ENCODE assay signal across 8 mouse cellular contexts in the genomic region with DNA sequence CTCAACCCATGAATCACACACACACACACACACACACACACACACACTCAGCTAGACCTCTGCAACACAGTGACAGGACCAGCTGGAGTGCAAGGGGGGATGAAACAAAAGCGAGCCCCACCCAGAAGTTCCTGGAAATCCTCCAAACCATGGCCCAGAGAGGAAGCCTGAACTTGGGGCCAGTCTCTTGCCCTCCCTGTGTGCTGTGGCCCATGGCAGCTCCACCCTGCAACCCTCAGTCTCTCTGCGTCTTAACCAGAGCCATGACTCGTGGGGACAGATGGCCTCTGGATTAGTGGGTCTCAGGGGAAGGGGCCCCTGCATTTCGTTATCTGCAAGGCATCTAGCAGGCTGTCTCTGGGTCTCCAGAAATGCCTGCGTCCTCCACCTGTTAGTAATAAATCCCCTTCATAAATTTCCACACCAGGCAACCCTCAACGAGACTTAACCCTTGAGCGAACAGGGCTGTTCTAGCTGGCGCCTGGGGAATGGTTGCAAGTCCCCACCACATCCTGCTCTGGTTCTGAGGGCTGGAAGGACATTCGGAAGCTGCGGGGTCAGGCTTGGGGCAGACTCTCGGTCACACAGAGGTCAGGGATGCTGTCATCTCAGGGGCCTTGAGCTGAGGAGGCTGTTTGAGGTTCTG. TPM values are rescaled to one million over a fixed set of nuclear protein-coding genes. Genes with fewer than 3 reads are reported as not detected.
A peak's percentile ranks its signal among the peaks of the same experiment; 100 is the strongest.
DNase-seq lines count a peak whose midpoint lies in the region; ATAC-seq lines count a peak whose summit lies in the region.

No protein-coding gene starts in this region.

- H3K36me3 ChIP-seq in embryonic facial prominence, embryonic 14.5 days (ENCODE audit: control insufficient read depth, insufficient read depth, low read length) = no peaks in the 10 kb centered on the region

- no peak overlapping the region for H3K9ac ChIP-seq in embryonic facial prominence, embryonic 14.5 days (ENCODE audit: low read depth, low read length)

- peak; percentile 77 for DNase-seq in 3T3-L1 (ENCODE audit: low read depth, low spot score)
- peak; percentile 29 for DNase-seq in CD4-positive helper T cell, adult 2 months (ENCODE audit: low read depth, low spot score)
- peak; percentile 92 for DNase-seq in embryonic facial prominence, embryonic 14.5 days (ENCODE audit: low spot score)
- peak; percentile 38 to 44 for DNase-seq in kidney, adult 8-10 months
- no peak for DNase-seq in left cerebral cortex, adult 18-20 months (ENCODE audit: low spot score in 2 of 2)
- DNase-seq in cerebellum, adult 18-20 months = no peak
- DNase-seq in layer of hippocampus, postnatal 36 days = no peak

- H3K27me3 ChIP-seq in embryonic facial prominence, embryonic 14.5 days (replicated peaks; ENCODE audit: control insufficient read depth, insufficient read depth, low read length) = no peaks in the 10 kb centered on the region

- H3K27ac ChIP-seq in embryonic facial prominence, embryonic 14.5 days (replicated peaks; ENCODE audit: low read depth, low read length) = peak overlapping the region; percentile 36; the same call in 1 of the 2 replicates

- H3K9me3 ChIP-seq in embryonic facial prominence, embryonic 14.5 days (ENCODE audit: control insufficient read depth, low read length) = no peaks in the 10 kb centered on the region

- WGBS in embryonic facial prominence, embryonic 14.5 days = 9% methylated on average over 10 of the region's 11 CpGs

- peak overlapping the region; percentile 11; the same call in 1 of the 2 replicates for H3K4me2 ChIP-seq in embryonic facial prominence, embryonic 14.5 days (ENCODE audit: low read depth, low read length)

- peaks cover 62% of the 10 kb centered on the region for H3K4me1 ChIP-seq in embryonic facial prominence, embryonic 14.5 days (ENCODE audit: control insufficient read depth, insufficient read depth, low read length)

- no peak overlapping the region for H3K4me3 ChIP-seq in embryonic facial prominence, embryonic 14.5 days (ENCODE audit: low read depth, low read length)

- peak; percentile 72 for ATAC-seq in embryonic facial prominence, embryonic 14.5 days (ENCODE audit: low read depth)
- peak; percentile 58 for ATAC-seq in megakaryocyte progenitor cell, adult 5-6 weeks (replicated peaks; ENCODE audit: poor library complexity)

RNA-seq across cellular contexts. Expression of gene Sorcs2, which starts 24.6 kb away (rescaled TPM):
- polyA plus RNA-seq in embryonic facial prominence, embryonic 14.5 days (2014; fragmentation: Nextera tagmentation; extraction: Ambion mirVana) = 21.6 and 22.5 TPM in 2 replicates
- total RNA-seq in megakaryocyte progenitor cell, adult 5-6 weeks (2015) = not detected in 2 replicates
- total RNA-seq in megakaryocyte progenitor cell, adult 5-6 weeks (2017) = not detected in 2 replicates
- 10 to 100 TPM; 33.8 to 34.3 TPM for total RNA-seq in left cerebral cortex, adult 18-20 months (2021)
- 10 to 100 TPM; 52.0 to 56.6 TPM for total RNA-seq in layer of hippocampus, postnatal 36 days (2021)

Comparison
In these comparisons a context has a peak if more than half of its experiments do, and no peak if none do; other contexts are left out.
1. DNase-seq: peak in 3T3-L1 (single experiment), CD4-positive helper T cell, adult 2 months (single experiment), embryonic facial prominence, embryonic 14.5 days (single experiment) and kidney, adult 8-10 months (2 of 2); none in left cerebral cortex, adult 18-20 months (0 of 2), cerebellum, adult 18-20 months (0 of 2) and layer of hippocampus, postnatal 36 days (0 of 2).
2. RNA of gene Sorcs2, which starts 24.6 kb away (total RNA-seq): 52.0 to 56.6 TPM in layer of hippocampus, postnatal 36 days and 33.8 to 34.3 TPM in left cerebral cortex, adult 18-20 months; not detected in megakaryocyte progenitor cell, adult 5-6 weeks; every median in the first group is over 10 times any median in the second.